ENCODE assay signal across 31 mouse cellular contexts in genomic region chr6:134685040-134685439, GRCm38 (mm10). TPM values are rescaled to one million over a fixed set of nuclear protein-coding genes. Genes with fewer than 3 reads are reported as not detected.
A peak's percentile ranks its signal among the peaks of the same experiment; 100 is the strongest.
DNase-seq lines count a peak whose midpoint lies in the region; ATAC-seq and TF ChIP-seq lines count a peak whose summit lies in the region.
"Had no signal": no experiment of that assay in that cellular context is flagged by ENCODE, and none has a peak within 500 bp of the region (broad histone marks: within the 10 kb centered on the region; RNA-seq: fewer than 3 reads in every experiment).

No protein-coding gene starts in this region.

- TF ChIP-seq CTCF in lung, adult 2 months (IDR thresholded peaks at IDR 0.05; ENCODE audit: insufficient read depth, low read length), result no peak

- H3K4me1 ChIP-seq in midbrain, embryonic 13.5 days (replicated peaks), result peaks cover 16% of the 10 kb centered on the region
- peaks cover 12% of the 10 kb centered on the region for H3K4me1 ChIP-seq in midbrain, embryonic 10.5 days
- H3K4me1 ChIP-seq in midbrain, embryonic 15.5 days, result peaks cover 12% of the 10 kb centered on the region
- H3K4me1 ChIP-seq in lung, adult 2 months (ENCODE audit: control insufficient read depth, insufficient read depth, low read length), result no peaks in the 10 kb centered on the region
- H3K4me1 ChIP-seq: heart, embryonic 10.5 days; heart, embryonic 15.5 days; limb, embryonic 13.5 days; liver, embryonic 12.5 days had no signal

- 0 out of 2 replicates have a peak overlapping the region, but pooled peaks have one; percentile 21 for H3K27ac ChIP-seq in midbrain, embryonic 13.5 days
- no peak overlapping the region for H3K27ac ChIP-seq in midbrain, embryonic 10.5 days (replicated peaks)
- H3K27ac ChIP-seq in midbrain, embryonic 15.5 days, result peak overlapping the region; percentile 45; the same call in 1 of the 2 replicates
- H3K27ac ChIP-seq: forebrain, embryonic 12.5 days; heart, embryonic 10.5 days; heart, embryonic 15.5 days; kidney, postnatal 0 days; limb, embryonic 13.5 days; liver, embryonic 12.5 days; macrophage; midbrain, embryonic 12.5 days; neural tube, embryonic 13.5 days had no signal

- DNase-seq in cerebellum, adult 9-10 months, result peak; percentile 30
- DNase-seq in cerebellum, postnatal 10 days, result no peak
- DNase-seq in midbrain, embryonic 10.5 days (ENCODE audit: low spot score), result no peak
- no peak for DNase-seq in lung, adult 2 months
- DNase-seq: adrenal gland, adult 8-10 months; gastrocnemius, postnatal 14 days; heart, adult 11 months; kidney, adult 8-10 months; kidney, postnatal 4 days; lung, adult 18-20 months; lung, postnatal 10 days; right cerebral cortex, postnatal 25 days; spleen, adult 18-20 months; thymus, postnatal 14 days had no signal

- no peak overlapping the region for H3K4me3 ChIP-seq in midbrain, embryonic 13.5 days (replicated peaks)
- no peak overlapping the region for H3K4me3 ChIP-seq in midbrain, embryonic 10.5 days
- no peak overlapping the region for H3K4me3 ChIP-seq in midbrain, embryonic 15.5 days
- H3K4me3 ChIP-seq in lung, adult 2 months (replicated peaks; ENCODE audit: extremely low read depth, low read depth, low read length), result no peak overlapping the region
- H3K4me3 ChIP-seq: erythroblast, embryonic 14.5 days; forebrain, embryonic 12.5 days; heart, embryonic 10.5 days; heart, embryonic 15.5 days; limb, embryonic 13.5 days; liver, embryonic 12.5 days; midbrain, embryonic 12.5 days; myocyte; neural tube, embryonic 13.5 days had no signal

- H3K36me3 ChIP-seq in midbrain, embryonic 13.5 days, result 0 out of 2 replicates have a peak, but pooled peaks cover 5% of the 10 kb centered on the region
- H3K36me3 ChIP-seq in midbrain, embryonic 10.5 days, result no peaks in the 10 kb centered on the region
- H3K36me3 ChIP-seq in midbrain, embryonic 15.5 days (replicated peaks), result no peaks in the 10 kb centered on the region; the same call in 1 of the 2 replicates
- H3K36me3 ChIP-seq: forebrain, embryonic 12.5 days; heart, embryonic 10.5 days; heart, embryonic 15.5 days; limb, embryonic 13.5 days; liver, embryonic 12.5 days; midbrain, embryonic 12.5 days; neural tube, embryonic 13.5 days had no signal

- H3K4me2 ChIP-seq in midbrain, embryonic 13.5 days (replicated peaks), result no peak overlapping the region
- H3K4me2 ChIP-seq in midbrain, embryonic 15.5 days, result no peak overlapping the region
- H3K4me2 ChIP-seq: forebrain, embryonic 12.5 days; heart, embryonic 15.5 days; limb, embryonic 13.5 days; liver, embryonic 12.5 days; midbrain, embryonic 12.5 days; neural tube, embryonic 13.5 days had no signal

- 35% methylated on average over 2 of the region's 2 CpGs for WGBS in midbrain, embryonic 13.5 days
- WGBS in midbrain, embryonic 10.5 days, result 55% methylated on average over 2 of the region's 2 CpGs
- WGBS in midbrain, embryonic 15.5 days, result 32% methylated on average over 2 of the region's 2 CpGs
- WGBS in lung, adult 2 months, result 87% methylated on average over 2 of the region's 2 CpGs

- H3K27me3 ChIP-seq in midbrain, embryonic 13.5 days, result no peaks in the 10 kb centered on the region
- no peaks in the 10 kb centered on the region for H3K27me3 ChIP-seq in midbrain, embryonic 10.5 days (ENCODE audit: low read depth, poor library complexity, severe bottlenecking)
- H3K27me3 ChIP-seq in midbrain, embryonic 15.5 days (replicated peaks), result no peaks in the 10 kb centered on the region
- H3K27me3 ChIP-seq: CH12.LX; forebrain, embryonic 12.5 days; heart, embryonic 15.5 days; limb, embryonic 13.5 days; liver, embryonic 12.5 days; midbrain, embryonic 12.5 days; neural tube, embryonic 13.5 days had no signal

- no peaks in the 10 kb centered on the region for H3K9me3 ChIP-seq in midbrain, embryonic 13.5 days
- no peaks in the 10 kb centered on the region for H3K9me3 ChIP-seq in midbrain, embryonic 10.5 days (replicated peaks)
- no peaks in the 10 kb centered on the region for H3K9me3 ChIP-seq in midbrain, embryonic 15.5 days
- H3K9me3 ChIP-seq: forebrain, embryonic 12.5 days; heart, embryonic 10.5 days; heart, embryonic 15.5 days; limb, embryonic 13.5 days; liver, embryonic 12.5 days; midbrain, embryonic 12.5 days; neural tube, embryonic 13.5 days had no signal

- no peak overlapping the region for H3K9ac ChIP-seq in midbrain, embryonic 13.5 days (replicated peaks)
- no peak overlapping the region for H3K9ac ChIP-seq in midbrain, embryonic 15.5 days
- H3K9ac ChIP-seq: forebrain, embryonic 12.5 days; heart, embryonic 15.5 days; limb, embryonic 13.5 days; liver, embryonic 12.5 days; midbrain, embryonic 12.5 days; neural tube, embryonic 13.5 days had no signal

- ATAC-seq in midbrain, embryonic 13.5 days, result no peak
- peak; percentile 80 for ATAC-seq in midbrain, embryonic 15.5 days (replicated peaks)
- ATAC-seq in granulocyte monocyte progenitor cell, adult 5-6 weeks (replicated peaks; ENCODE audit: poor library complexity, severe bottlenecking), result no peak
- ATAC-seq: activated CD4-positive, CD25-positive, alpha-beta regulatory T cell, adult 4 months; liver, embryonic 12.5 days had no signal

- no peak for TF ChIP-seq POLR2A in lung, adult 2 months (IDR thresholded peaks at IDR 0.05; ENCODE audit: borderline replicate concordance, extremely low read depth, low read depth, low read length)

RNA-seq across cellular contexts. Expression of gene Borcs5, which starts 45.7 kb away (rescaled TPM):
- 46.9 and 48.6 TPM in 2 replicates for polyA plus RNA-seq in midbrain, embryonic 13.5 days (2015; fragmentation: Nextera tagmentation; extraction: Ambion mirVana)
- 20.3 and 23.6 TPM in 2 replicates for polyA plus RNA-seq in midbrain, embryonic 10.5 days (2016; fragmentation: Nextera tagmentation; extraction: Ambion mirVana)
- polyA plus RNA-seq in midbrain, embryonic 15.5 days (2015; fragmentation: Nextera tagmentation; extraction: Ambion mirVana), result 48.6 and 49.7 TPM in 2 replicates
- 13.5 and 19.0 TPM in 2 replicates for total RNA-seq in granulocyte monocyte progenitor cell, adult 5-6 weeks (2014; fragmentation: Nextera tagmentation)
- total RNA-seq in granulocyte monocyte progenitor cell, adult 5-6 weeks (2017), result 5.8 and 6.4 TPM in 2 replicates
- 11.1 and 11.5 TPM in 2 replicates for polyA plus RNA-seq in lung, adult 2 months (2012; rRNA removed)

RNA-seq across cellular contexts. Expression of gene Mansc1, which starts 52.8 kb away (rescaled TPM):
- polyA plus RNA-seq in midbrain, embryonic 13.5 days (2015; fragmentation: Nextera tagmentation; extraction: Ambion mirVana), result 0.92 and 1.1 TPM in 2 replicates
- polyA plus RNA-seq in midbrain, embryonic 10.5 days (2016; fragmentation: Nextera tagmentation; extraction: Ambion mirVana), result 0.49 and 1.3 TPM in 2 replicates
- polyA plus RNA-seq in midbrain, embryonic 15.5 days (2015; fragmentation: Nextera tagmentation; extraction: Ambion mirVana), result 1.1 TPM in 2 replicates
- total RNA-seq in granulocyte monocyte progenitor cell, adult 5-6 weeks (2014; fragmentation: Nextera tagmentation), result 5.3 and 6.3 TPM in 2 replicates
- total RNA-seq in granulocyte monocyte progenitor cell, adult 5-6 weeks (2017), result 3.5 and 5.0 TPM in 2 replicates
- polyA plus RNA-seq in lung, adult 2 months (2012; rRNA removed), result 9.5 and 11.8 TPM in 2 replicates
- total RNA-seq: CH12.LX had no signal
- polyA plus RNA-seq: C2C12; erythroblast, embryonic 14.5 days; myocyte had no signal
